Mouse (Mus musculus): ENCODE results near the gene N4bp3. TPM values are rescaled to one million over a fixed set of nuclear protein-coding genes. Genes with fewer than 3 reads are reported as not detected.
"Not testable (repeated sequence)": the region's sequence is repeated elsewhere in the genome, so short reads cannot be mapped to it uniquely, and the experiment has no call there.

The N4bp3 gene
- polyA plus RNA-seq, 1 experiment from 2014 or later: 17.0 TPM

DNA sequence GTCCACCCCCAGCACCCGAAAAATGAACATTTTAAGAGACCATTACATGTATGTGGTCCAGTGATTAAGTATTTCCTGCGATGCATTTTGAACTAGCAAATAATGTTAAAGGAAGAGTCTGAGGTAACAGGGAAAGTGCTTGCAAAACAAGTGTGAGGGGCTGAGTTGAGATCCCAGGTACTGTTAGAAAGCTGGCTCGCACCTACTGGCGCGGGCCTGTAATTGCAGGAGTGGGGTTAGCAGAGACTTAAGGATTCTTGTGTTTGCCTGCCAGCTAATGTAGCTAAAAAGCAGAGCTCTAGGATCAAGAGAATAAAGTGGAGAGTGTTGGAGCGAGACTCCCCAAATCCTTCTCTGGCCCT is 14.3 kb downstream of the N4bp3 start:
- Histone ChIP-seq H3K9ac (ENCODE audit: low read depth, low read length) (peak overlapping the region; percentile 86), H3K4me1 (ENCODE audit: control insufficient read depth, insufficient read depth, low read length) (peaks cover 16% of the 10 kb centered on the region), H3K27ac (ENCODE audit: low read length) (peak overlapping the region; percentile 88), H3K27me3 (replicated peaks; ENCODE audit: control insufficient read depth, insufficient read depth, low read length) (no peaks in the 10 kb centered on the region), H3K36me3 (ENCODE audit: control insufficient read depth, insufficient read depth, low read length) (no peaks in the 10 kb centered on the region), H3K4me2 (ENCODE audit: low read depth, low read length) (peak overlapping the region; percentile 81), H3K9me3 (ENCODE audit: control insufficient read depth, low read length) (no peaks in the 10 kb centered on the region), H3K4me3 (ENCODE audit: low read length) (peak overlapping the region; percentile 61)
- WGBS: 3% methylated on average over 6 of the region's 6 CpGs
- ATAC-seq: peak; percentile 39

DNA sequence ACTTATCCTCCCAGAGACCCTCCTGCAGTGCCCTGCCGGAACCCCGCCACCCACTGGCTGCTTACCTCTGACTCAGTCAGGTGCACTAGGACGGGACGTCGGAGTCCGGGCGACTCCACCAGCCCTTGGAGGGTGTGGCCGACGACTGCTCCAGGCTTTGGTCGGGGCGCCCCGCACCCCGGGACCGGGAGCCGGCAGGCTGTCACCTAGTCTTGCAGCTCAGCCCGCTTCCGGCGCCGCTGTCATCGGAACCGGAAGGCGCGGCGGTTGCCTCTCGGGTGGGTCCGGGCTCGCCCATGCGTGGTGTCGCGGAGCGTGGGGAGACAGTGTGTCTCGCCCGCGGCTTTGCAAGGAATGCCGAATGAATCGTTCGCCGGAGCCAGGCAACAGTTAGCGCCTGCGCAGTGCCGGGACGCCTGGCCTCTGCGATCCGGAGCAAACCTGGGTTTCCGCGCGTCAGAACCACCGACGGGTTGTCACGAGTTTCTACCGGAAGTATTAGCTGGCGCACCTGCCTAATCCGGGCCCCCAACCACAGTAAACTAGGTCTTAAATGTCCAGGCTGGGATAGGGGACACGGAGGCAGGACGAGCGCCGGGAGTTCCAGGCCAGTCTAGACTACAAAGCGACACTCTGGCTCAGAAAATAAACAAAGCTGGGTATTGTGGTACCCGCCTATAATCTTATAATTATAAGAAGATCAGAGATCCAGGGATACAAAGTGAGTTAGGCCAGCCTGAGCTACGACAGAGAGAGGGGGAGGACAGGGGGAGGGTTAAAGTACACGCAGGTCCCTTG is 14.9 kb downstream of the N4bp3 start, which contains the start of gene Rmnd5b:
TSS of gene Rmnd5b (minus strand) at position 372 of the 798 bp plus-strand sequence.
- Histone ChIP-seq H3K4me3 (ENCODE audit: low read length) (peak within 1 kb of the TSS; percentile 61), H3K4me2 (ENCODE audit: low read depth, low read length) (peak within 1 kb of the TSS; percentile 81), H3K9me3 (ENCODE audit: control insufficient read depth, low read length) (no peaks in the 10 kb centered on the region), H3K27me3 (replicated peaks; ENCODE audit: control insufficient read depth, insufficient read depth, low read length) (no peaks in the 10 kb centered on the region), H3K4me1 (ENCODE audit: control insufficient read depth, insufficient read depth, low read length) (peaks cover 11% of the 10 kb centered on the region), H3K9ac (ENCODE audit: low read depth, low read length) (peak within 1 kb of the TSS; percentile 86), H3K36me3 (ENCODE audit: control insufficient read depth, insufficient read depth, low read length) (no peaks in the 10 kb centered on the region), H3K27ac (ENCODE audit: low read length) (peak within 1 kb of the TSS; percentile 88)
- ATAC-seq: peak; percentile 88
- under 1% methylated on average over 61 of the region's 61 CpGs for WGBS

DNA sequence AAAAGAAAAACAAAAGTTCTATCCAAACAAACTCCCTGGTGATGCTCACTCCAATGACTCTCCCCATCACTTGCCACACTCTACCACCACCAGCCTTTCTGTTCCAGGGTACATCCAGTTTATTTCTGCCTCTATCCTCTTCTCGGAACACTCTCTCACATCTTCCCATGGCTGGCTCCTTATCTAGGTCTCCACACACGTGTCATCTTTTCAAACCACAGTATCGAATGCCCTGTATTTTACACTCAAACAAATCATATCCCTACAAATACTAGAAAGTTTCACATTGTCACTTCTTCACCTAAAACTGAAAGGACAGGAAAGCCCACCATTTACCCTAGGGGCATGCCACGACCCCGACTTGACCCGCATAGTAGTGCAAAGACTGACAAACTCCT is 15.5 kb downstream of the N4bp3 start:
- WGBS: 14% methylated on average over 6 of the region's 6 CpGs
- peak overlapping the region; percentile 61 for H3K4me3 ChIP-seq (ENCODE audit: low read length)
- peak; percentile 2; the same call in 1 of the 2 replicates for ATAC-seq
- H3K27me3 ChIP-seq (replicated peaks; ENCODE audit: control insufficient read depth, insufficient read depth, low read length): no peaks in the 10 kb centered on the region
- no peaks in the 10 kb centered on the region for H3K36me3 ChIP-seq (ENCODE audit: control insufficient read depth, insufficient read depth, low read length)
- no peaks in the 10 kb centered on the region for H3K9me3 ChIP-seq (ENCODE audit: control insufficient read depth, low read length)
- peak overlapping the region; percentile 86 for H3K9ac ChIP-seq (ENCODE audit: low read depth, low read length)
- peak overlapping the region; percentile 88 for H3K27ac ChIP-seq (ENCODE audit: low read length)
- peak overlapping the region; percentile 81 for H3K4me2 ChIP-seq (ENCODE audit: low read depth, low read length)
- peaks cover 10% of the 10 kb centered on the region for H3K4me1 ChIP-seq (ENCODE audit: control insufficient read depth, insufficient read depth, low read length)

DNA sequence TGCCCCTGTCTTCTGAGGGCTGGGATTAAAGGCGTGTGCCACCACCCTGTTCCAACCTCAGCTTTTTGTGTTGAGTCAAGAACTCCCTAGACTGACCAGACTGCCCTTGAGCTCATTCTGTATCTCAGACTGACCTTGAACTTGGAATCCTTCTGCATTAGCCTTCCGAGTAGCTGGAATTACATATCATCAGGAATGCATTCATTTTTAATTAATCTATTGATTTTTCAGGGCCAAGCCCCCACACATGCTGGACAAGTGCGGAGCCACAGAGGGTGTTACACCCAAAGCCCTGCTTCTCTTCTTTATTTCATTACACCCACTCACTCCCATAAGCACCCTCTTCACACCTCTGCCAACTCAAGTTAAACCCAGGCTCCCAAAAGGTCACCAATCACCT is 16.9 kb downstream of the N4bp3 start:
- WGBS: 92% methylated on average over 3 of the region's 3 CpGs

DNA sequence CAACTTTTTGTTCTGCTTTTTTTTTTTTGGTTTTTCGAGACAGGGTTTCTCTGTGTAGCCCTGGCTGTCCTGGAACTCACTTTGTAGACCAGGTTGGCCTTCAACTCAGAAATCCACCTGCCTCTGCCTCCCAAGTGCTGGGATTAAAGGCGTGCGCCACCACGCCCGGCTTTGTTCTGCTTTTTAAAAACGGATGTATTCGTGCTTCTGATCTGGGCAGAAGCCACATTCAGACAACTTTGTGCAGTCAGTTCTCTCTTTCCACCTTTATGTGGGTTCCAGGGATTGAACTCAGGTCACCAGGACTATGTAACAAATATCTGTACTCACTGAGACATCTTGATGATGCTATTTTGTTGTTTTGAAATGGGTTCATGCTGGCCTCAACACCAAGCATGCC is 17.4 kb downstream of the N4bp3 start:
- not testable (repeated sequence) for H3K4me1 ChIP-seq (ENCODE audit: control insufficient read depth, insufficient read depth, low read length); ATAC-seq; H3K9ac ChIP-seq (ENCODE audit: low read depth, low read length); H3K4me3 ChIP-seq (ENCODE audit: low read length); H3K27ac ChIP-seq (ENCODE audit: low read length); H3K36me3 ChIP-seq (ENCODE audit: control insufficient read depth, insufficient read depth, low read length); H3K4me2 ChIP-seq (ENCODE audit: low read depth, low read length); H3K9me3 ChIP-seq (ENCODE audit: control insufficient read depth, low read length); H3K27me3 ChIP-seq (replicated peaks; ENCODE audit: control insufficient read depth, insufficient read depth, low read length)
- WGBS: 94% methylated on average over 7 of the region's 7 CpGs

More for the DNA sequence above, 16.9 kb downstream of the N4bp3 start:
- Histone ChIP-seq H3K9me3 (ENCODE audit: control insufficient read depth, low read length) (no peaks in the 10 kb centered on the region), H3K4me1 (ENCODE audit: control insufficient read depth, insufficient read depth, low read length) (peaks cover 10% of the 10 kb centered on the region), H3K27me3 (replicated peaks; ENCODE audit: control insufficient read depth, insufficient read depth, low read length) (no peaks in the 10 kb centered on the region), H3K4me3 (ENCODE audit: low read length) (no peak overlapping the region), H3K36me3 (ENCODE audit: control insufficient read depth, insufficient read depth, low read length) (peaks cover under 1% of the 10 kb centered on the region; the same call in 1 of the 2 replicates), H3K9ac (ENCODE audit: low read depth, low read length) (no peak overlapping the region), H3K4me2 (ENCODE audit: low read depth, low read length) (no peak overlapping the region), H3K27ac (ENCODE audit: low read length) (no peak overlapping the region)
- ATAC-seq: no peak

DNA sequence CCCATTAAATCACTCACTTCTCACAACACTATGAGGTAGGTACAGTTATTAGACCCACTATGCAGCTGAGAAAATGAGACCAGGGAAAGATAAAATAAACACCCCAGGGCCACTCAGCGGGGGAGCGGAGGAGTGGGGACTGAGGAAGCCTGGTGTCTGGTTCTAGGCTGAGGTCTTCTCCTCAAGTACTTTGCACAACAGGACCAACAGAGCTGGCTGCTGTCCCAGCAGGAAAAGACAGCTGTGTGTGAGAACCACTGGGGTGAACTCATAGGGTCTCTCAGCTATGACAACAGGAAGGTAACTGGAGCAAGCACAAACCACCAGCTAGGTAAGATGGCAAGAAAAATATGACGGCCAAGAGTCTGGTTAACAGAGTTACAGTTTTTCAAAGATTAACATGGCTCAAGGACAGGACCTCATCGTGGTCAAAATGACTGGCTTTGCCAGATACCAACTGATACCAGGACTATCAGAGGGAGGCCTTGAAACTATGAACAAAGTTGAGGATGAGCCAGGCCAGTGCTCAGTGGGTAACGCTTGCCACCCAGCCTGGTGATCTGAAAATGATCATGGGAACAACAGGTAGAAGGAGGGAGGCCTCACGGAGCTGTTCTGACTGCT is 18.4 kb downstream of the N4bp3 start:
- H3K27me3 ChIP-seq (replicated peaks; ENCODE audit: control insufficient read depth, insufficient read depth, low read length): no peaks in the 10 kb centered on the region
- peaks cover 10% of the 10 kb centered on the region for H3K4me1 ChIP-seq (ENCODE audit: control insufficient read depth, insufficient read depth, low read length)
- no peaks in the 10 kb centered on the region for H3K9me3 ChIP-seq (ENCODE audit: control insufficient read depth, low read length)
- H3K4me3 ChIP-seq (ENCODE audit: low read length): no peak overlapping the region
- no peak overlapping the region for H3K9ac ChIP-seq (ENCODE audit: low read depth, low read length)
- WGBS: 85% methylated on average over 6 of the region's 6 CpGs
- H3K4me2 ChIP-seq (ENCODE audit: low read depth, low read length): no peak overlapping the region
- ATAC-seq: no peak
- H3K27ac ChIP-seq (ENCODE audit: low read length): no peak overlapping the region
- peaks cover 6% of the 10 kb centered on the region for H3K36me3 ChIP-seq (ENCODE audit: control insufficient read depth, insufficient read depth, low read length)

DNA sequence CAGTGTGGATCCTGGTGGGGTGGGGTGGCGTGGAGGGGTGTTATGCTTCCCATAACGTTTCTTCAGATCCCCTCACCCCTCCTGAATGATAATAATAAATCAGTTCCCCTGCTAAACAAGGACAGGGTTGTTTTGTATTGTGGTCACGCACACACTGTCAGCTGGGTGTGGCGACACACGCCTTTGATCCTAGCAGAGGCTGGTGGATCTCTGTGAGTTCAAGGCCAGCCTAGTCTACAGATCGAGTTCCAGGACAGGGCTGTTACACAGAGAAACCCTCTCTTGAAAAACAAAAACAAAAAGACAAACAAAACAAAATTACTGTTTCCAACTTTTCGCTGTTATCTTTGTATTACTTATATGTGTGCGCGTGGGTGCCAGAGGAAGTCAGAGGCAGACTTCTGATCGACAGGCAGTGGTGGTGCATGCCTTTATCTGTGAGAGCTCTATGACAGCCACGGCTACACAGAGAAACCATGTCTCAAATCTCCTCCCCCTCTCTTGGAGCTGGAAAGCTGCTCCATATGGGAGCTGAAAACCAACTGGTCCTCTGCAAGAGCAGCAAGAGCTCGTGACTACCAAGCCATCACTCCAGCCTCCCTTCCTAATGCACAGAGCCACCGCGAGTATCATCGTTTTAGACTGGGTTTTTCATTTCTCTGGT is 20.9 kb downstream of the N4bp3 start:
- Histone ChIP-seq H3K4me2 (ENCODE audit: low read depth, low read length) (no peak overlapping the region), H3K27me3 (replicated peaks; ENCODE audit: control insufficient read depth, insufficient read depth, low read length) (no peaks in the 10 kb centered on the region), H3K9me3 (ENCODE audit: control insufficient read depth, low read length) (no peaks in the 10 kb centered on the region), H3K4me3 (ENCODE audit: low read length) (no peak overlapping the region), H3K4me1 (ENCODE audit: control insufficient read depth, insufficient read depth, low read length) (0 out of 2 replicates have a peak, but pooled peaks cover under 1% of the 10 kb centered on the region), H3K9ac (ENCODE audit: low read depth, low read length) (no peak overlapping the region), H3K36me3 (ENCODE audit: control insufficient read depth, insufficient read depth, low read length) (peaks cover 13% of the 10 kb centered on the region), H3K27ac (ENCODE audit: low read length) (no peak overlapping the region)
- ATAC-seq: no peak
- 82% methylated on average over 15 of the region's 15 CpGs for WGBS

DNA sequence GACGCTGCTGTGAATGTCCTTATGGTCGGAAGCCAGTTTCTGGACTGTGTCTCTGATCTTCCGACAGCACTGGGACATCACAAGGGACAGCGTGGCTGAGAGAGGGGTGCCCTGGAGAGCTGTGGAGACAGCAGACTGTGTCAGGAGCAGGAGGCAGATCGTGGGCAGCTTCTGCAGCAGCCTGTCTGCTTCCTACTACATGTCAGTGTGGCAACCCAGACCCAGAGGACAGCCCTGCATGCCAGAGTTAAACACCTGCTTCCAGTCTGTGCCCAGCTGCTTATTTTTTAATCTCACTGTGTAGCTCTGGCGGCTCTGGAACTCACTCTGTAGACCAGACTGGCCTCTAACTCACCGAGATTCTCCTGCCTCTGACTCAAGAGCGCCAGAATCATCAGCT is 22.7 kb downstream of the N4bp3 start:
- no peaks in the 10 kb centered on the region for H3K27me3 ChIP-seq (replicated peaks; ENCODE audit: control insufficient read depth, insufficient read depth, low read length)
- peaks cover 29% of the 10 kb centered on the region for H3K36me3 ChIP-seq (ENCODE audit: control insufficient read depth, insufficient read depth, low read length)
- no peaks in the 10 kb centered on the region for H3K4me1 ChIP-seq (ENCODE audit: control insufficient read depth, insufficient read depth, low read length)
- H3K4me3 ChIP-seq (ENCODE audit: low read length): no peak overlapping the region
- no peak overlapping the region for H3K9ac ChIP-seq (ENCODE audit: low read depth, low read length)
- H3K4me2 ChIP-seq (ENCODE audit: low read depth, low read length): no peak overlapping the region
- H3K9me3 ChIP-seq (ENCODE audit: control insufficient read depth, low read length): no peaks in the 10 kb centered on the region
- H3K27ac ChIP-seq (ENCODE audit: low read length): no peak overlapping the region
- WGBS: 84% methylated on average over 8 of the region's 8 CpGs
- ATAC-seq: no peak

DNA sequence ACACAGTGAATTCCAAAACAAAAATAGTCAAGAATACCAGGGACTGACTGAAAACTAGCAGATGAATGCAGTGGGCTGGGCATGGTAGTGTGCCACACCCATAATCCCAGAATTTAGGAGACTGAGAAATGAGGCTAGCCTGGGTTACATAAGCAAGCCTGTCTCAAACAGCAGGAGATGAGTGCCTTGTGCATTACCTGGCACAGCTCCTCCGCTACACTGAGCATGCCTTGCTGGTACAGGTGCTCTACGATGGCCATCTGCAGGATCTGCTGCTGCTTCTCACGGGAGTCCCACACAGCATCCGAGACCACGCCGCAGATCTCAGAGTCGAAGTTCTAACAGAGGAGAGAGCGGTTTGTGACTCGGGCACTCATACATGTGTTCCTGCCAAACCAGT is 23.2 kb downstream of the N4bp3 start:
- H3K4me3 ChIP-seq (ENCODE audit: low read length): no peak overlapping the region
- H3K4me2 ChIP-seq (ENCODE audit: low read depth, low read length): no peak overlapping the region
- H3K36me3 ChIP-seq (ENCODE audit: control insufficient read depth, insufficient read depth, low read length): peaks cover 30% of the 10 kb centered on the region
- 93% methylated on average over 9 of the region's 9 CpGs for WGBS
- no peak overlapping the region for H3K27ac ChIP-seq (ENCODE audit: low read length)
- no peak overlapping the region for H3K9ac ChIP-seq (ENCODE audit: low read depth, low read length)
- no peaks in the 10 kb centered on the region for H3K4me1 ChIP-seq (ENCODE audit: control insufficient read depth, insufficient read depth, low read length)
- no peaks in the 10 kb centered on the region for H3K9me3 ChIP-seq (ENCODE audit: control insufficient read depth, low read length)
- no peak for ATAC-seq
- no peaks in the 10 kb centered on the region for H3K27me3 ChIP-seq (replicated peaks; ENCODE audit: control insufficient read depth, insufficient read depth, low read length)
